Mouse (Mus musculus): ENCODE data around the gene Faap24. TPM values are rescaled to one million over a fixed set of nuclear protein-coding genes. Genes with fewer than 3 reads are reported as not detected.

Faap24 gene
- polyA plus RNA-seq (2015; fragmentation: Nextera tagmentation; extraction: Ambion mirVana): 22.9 and 23.4 TPM in 2 replicates

GRCm38 (mm10) chr7:35396542-35397168 lies at the start of gene Faap24, which contains the start of gene Cep89:
Gene Faap24, minus strand, starts transcription at chr7:35396836.
Gene Cep89, plus strand, starts transcription at chr7:35397035.

Other genes with a start within 250 kb of the Faap24 start
- 0.47 and 0.65 TPM in 2 replicates for gene Slc7a10, start 210.5 kb downstream of the Faap24 start, polyA plus RNA-seq (2015; fragmentation: Nextera tagmentation; extraction: Ambion mirVana)
- 1.6 and 1.9 TPM in 2 replicates for gene Lrp3, start 181.3 kb downstream of the Faap24 start, polyA plus RNA-seq (2015; fragmentation: Nextera tagmentation; extraction: Ambion mirVana)
- gene Gpatch1, start 78.4 kb downstream of the Faap24 start, polyA plus RNA-seq (2015; fragmentation: Nextera tagmentation; extraction: Ambion mirVana): 7.7 and 8.4 TPM in 2 replicates
- 1.8 and 1.9 TPM in 2 replicates for gene Rhpn2, start 62.7 kb downstream of the Faap24 start, polyA plus RNA-seq (2015; fragmentation: Nextera tagmentation; extraction: Ambion mirVana)
- 23.4 and 26.2 TPM in 2 replicates for gene Cep89, start 199 bp upstream of the Faap24 start, polyA plus RNA-seq (2015; fragmentation: Nextera tagmentation; extraction: Ambion mirVana)
- 0.14 and 0.49 TPM in 2 replicates for gene Slc7a9, start 52.0 kb upstream of the Faap24 start, polyA plus RNA-seq (2015; fragmentation: Nextera tagmentation; extraction: Ambion mirVana)
- 0.17 TPM in 2 replicates for gene Tdrd12, start 140.9 kb upstream of the Faap24 start, polyA plus RNA-seq (2015; fragmentation: Nextera tagmentation; extraction: Ambion mirVana)
- gene Nudt19, start 159.5 kb upstream of the Faap24 start, polyA plus RNA-seq (2015; fragmentation: Nextera tagmentation; extraction: Ambion mirVana): 96.1 and 108 TPM in 2 replicates
- 0.07 TPM in 1 of 2 replicates, not detected in the other for gene Rgs9bp, start 188.7 kb upstream of the Faap24 start, polyA plus RNA-seq (2015; fragmentation: Nextera tagmentation; extraction: Ambion mirVana)
- gene Ankrd27, start 189.4 kb upstream of the Faap24 start, polyA plus RNA-seq (2015; fragmentation: Nextera tagmentation; extraction: Ambion mirVana): 18.9 and 19.6 TPM in 2 replicates